Mouse (Mus musculus) urinary bladder, adult 2 months (tissue): Measurements from ENCODE around the gene Gm10521. TPM values are rescaled to one million over a fixed set of nuclear protein-coding genes. Genes with fewer than 3 reads are reported as not detected.
"Not testable (repeated sequence)": the region's sequence is repeated elsewhere in the genome, so short reads cannot be mapped to it uniquely, and the experiment has no call there.

ENCODE experiments used
- DNase-seq: peaks from one replicate; pipeline ENCODE4 v3.0.0; 2022; ENCODE audit warnings: low spot score
- polyA plus RNA-seq: library from polyadenylated mRNA; depleted of rRNA; stranded (reverse); fragments of >200 nt; gene quantifications from 2 replicates; pipeline ENCODE4 v1.2.3, GENCODE M21; 2012; rRNA removed

The Gm10521 gene
- 0.28 TPM in 2 replicates for polyA plus RNA-seq

- DNase-seq, result not testable (repeated sequence)
Measured at GRCm38 (mm10) chr1:171895364-171895763, at the start of gene Gm10521. Gene Gm10521 (plus strand): TSS chr1:171895664.

- no peak for DNase-seq
Measured at GRCm38 (mm10) chr1:171848201-171848600, 47.3 kb upstream of the Gm10521 start.

- no peak for DNase-seq
Measured at GRCm38 (mm10) chr1:171848757-171849156, 46.7 kb upstream of the Gm10521 start.

DNA sequence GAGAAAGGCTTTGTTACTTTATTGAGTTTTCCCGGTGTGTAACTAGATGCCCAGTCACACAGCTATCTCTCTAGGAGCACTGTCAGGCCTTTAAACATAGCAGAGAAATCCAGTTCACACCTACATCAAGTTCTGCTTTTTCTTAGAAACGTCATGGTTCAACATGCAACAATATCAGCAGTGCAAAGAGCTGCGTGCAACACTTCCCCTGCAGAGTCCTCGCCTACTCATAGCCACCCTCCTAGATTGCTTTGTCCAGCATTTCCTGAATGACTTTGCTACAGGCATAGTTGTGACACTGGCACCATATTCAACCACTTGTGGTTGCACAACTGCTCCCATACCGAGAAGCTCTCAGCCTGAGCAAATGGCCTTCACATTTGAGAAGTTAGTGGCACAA lies 46.0 kb upstream of the Gm10521 start:
- no peak for DNase-seq

DNA sequence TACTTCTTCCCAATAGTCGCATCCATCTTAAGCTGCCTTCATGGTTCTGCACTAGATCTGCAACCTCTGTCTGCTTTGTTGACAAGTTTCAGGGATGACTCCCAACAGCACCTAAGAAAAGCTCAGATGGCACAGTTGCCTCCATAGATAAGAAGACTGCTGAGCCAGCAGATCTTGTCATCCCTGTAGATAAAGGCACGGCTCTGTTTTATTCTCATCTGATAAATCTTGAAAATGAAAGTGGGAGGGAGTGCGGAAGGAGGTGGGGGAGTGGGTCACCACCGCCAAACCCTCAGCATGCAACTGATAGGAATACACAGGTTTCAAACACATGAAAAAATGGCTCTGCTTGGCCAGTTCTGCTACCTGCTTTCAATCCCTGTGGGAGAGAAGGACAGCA lies 30.0 kb upstream of the Gm10521 start:
- DNase-seq, result no peak

DNA sequence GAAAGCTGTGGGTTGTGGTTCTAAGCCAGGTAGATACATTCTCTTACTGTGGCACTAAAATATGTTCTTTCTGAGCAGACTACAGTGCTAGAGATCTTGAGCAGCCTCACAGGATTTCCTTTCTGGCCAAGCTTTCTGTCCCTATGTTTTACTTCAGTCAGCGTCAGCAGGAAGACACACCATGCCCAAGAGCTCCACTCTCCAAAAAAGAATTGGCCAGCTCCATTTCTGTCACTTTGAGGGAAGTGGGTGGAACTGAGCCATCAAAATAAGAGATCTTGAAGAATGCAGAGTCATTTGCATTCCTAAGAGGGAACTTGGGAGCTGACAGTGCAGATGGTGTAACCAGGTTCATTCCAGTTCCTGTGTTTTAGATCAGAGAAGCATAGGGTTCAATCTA lies 8.5 kb upstream of the Gm10521 start:
- DNase-seq, result no peak

- DNase-seq, result no peak
Measured at GRCm38 (mm10) chr1:171904011-171904410, 8.5 kb downstream of the Gm10521 start.

DNA sequence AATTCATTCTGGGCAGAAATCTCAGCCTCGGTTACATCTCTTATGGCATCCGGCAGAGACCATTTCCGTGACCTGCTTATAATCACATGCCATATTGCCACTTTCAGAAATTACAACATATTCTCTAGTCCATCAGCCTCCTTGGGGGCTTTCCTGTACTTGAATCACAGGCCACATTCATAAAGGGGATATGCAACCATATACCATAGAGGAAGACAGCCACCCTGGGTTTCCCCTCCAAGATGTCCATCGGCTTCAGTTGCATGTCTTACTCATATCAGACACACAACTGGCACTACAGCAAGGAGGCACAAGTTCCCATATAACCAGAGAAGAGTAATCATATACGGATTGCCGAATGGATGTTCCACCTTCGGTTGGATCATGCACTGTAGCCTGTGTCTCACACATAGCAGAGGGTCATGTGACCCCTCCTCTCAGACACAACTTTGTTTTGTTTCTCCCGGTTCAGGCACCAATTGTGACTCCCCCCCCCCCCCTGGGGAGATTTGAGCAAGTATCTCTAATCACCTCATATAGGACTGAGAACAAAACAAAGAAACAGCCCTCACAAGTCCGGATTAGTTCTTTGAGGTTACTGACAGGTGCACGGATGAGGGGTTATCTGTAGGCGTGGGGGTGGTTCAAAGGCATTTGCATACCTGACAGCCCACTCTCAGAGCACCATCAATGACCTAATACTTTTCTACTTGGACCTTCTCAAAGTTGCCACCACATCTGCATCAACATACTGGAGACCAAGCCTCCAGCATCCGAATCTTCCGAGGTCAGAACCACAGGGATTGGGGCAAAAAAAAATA lies 20.4 kb downstream of the Gm10521 start:
- no peak for DNase-seq

DNA sequence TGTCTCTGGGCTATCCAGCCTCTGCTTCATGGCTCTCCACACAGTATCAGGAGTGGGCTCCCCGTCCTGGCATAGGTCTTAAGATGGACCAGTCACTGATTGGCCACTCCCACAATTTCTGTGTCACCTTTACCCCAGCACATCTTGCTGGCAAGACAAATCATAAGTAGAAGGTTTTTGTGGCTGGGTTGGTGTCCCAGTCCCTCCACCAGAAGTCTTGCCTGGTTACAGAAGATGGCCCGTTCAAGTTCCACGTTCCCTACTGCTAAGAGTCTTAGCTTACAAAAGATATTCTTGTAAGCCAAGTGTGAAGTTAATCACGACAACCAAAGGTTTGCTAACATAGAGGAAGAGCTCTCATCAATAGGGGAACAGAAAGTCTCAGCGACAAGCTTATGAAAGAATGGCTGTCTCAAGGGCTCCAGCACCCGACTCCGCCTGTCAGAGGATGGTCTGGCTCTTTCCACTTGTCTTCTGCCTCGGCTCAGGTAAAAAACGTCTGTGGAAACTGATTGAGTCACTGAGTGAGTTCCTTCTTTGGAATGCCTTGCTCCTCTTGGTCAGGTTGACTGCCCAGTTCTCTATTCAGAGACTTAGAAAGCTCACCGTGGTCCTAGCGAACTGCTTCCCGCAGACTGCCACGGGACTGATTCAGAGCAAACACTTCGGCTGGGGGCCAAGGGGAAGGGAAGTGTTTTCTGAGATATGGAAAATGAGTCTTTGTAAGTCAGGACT lies 22.0 kb downstream of the Gm10521 start, which contains the start of gene Slamf6:
TSS of gene Slamf6 (plus strand) at position 211 of the 735 bp plus-strand sequence.
- DNase-seq, result no peak

DNA sequence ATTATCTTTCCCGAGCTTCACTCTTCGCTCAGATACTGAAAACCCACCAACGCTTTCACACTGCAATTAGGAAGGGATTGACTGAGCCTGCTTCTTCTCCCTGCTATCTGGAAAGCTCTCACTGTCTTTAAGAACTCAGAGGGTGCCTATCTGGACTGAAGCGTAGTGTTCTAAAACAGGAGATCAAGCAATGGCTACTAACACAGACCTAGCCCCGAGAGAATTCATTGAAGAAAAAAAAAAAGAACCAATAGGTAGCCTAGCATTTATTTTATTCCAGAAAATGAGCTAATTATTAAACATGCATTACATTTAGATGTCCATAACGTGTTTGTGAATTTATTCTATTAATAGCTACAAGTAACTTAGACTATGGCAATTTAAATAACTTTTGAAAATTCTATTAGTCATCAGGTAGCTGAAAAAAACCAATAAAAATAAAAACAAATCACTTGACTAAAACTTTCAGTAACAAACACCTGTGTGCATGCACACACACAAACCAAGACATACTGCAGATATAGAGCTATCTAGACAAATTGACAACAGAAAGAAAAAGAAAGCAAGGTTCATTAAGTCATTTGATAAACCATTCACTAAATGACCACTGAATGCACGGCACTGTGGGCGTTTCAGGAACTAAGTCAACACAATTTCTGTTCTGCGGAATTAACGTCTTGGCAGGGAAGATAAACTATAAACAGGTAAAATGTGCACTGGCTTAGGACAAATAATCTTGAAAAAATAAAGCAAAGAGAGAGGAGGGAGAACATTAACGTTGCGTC lies 22.9 kb downstream of the Gm10521 start:
- no peak for DNase-seq

- no peak for DNase-seq
Measured at GRCm38 (mm10) chr1:171919193-171919592, 23.7 kb downstream of the Gm10521 start.

- no peak for DNase-seq
Measured at GRCm38 (mm10) chr1:171919901-171920510, 24.5 kb downstream of the Gm10521 start.

DNA sequence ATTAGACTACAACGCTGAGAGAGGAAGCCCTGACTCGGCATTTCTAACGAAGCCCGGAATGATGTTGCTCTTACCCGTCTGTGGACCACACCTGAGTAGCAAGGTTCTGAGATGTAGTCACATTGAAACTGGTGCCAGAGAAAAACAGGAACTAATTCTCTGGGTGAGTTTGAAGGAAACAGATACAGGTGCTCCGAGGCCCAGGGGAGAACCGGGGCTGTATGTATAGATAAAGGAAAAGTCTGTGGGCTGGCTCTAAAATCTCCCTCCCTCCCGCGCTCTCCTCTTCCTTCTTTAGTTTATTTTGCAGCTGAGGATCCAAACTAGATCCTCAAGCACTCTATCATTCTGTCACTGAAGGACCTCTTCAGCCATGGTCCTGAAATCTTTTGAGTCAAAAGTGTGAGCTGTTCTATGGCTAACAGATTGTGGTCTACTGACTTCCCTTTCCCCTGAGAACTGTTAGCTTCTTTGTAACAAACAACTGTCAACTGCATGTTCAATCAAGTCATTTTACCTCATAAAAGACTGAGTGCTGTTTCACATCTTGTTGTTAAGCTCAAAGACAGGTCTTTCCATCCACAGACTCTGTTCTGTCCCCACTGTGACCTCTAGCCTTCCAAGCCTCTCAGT lies 25.6 kb downstream of the Gm10521 start:
- no peak for DNase-seq

DNA sequence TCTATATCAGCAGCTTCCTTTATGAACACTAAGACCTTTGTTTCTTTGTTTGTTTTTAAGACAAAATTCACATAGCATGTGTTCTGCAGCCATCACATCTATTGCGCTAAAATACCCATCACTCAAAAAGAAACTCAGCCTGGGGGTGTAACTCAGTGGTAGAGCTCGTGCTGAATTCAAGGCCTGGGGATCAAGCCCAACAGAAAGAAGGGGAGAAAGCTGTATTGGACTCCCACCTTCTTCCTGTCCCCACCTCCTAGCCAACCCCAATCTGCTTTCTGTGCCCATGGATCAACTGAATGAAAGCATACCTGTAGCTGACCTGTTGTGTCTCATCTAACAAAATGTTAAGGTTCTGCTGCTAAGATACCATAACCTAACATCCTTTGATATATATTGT lies 26.2 kb downstream of the Gm10521 start:
- no peak for DNase-seq

GRCm38 (mm10) chr1:171922844-171923243 lies 27.4 kb downstream of the Gm10521 start:
- no peak for DNase-seq

- no peak for DNase-seq
Measured at GRCm38 (mm10) chr1:171924900-171925299, 29.4 kb downstream of the Gm10521 start.

GRCm38 (mm10) chr1:171933851-171934250 lies 38.4 kb downstream of the Gm10521 start:
- no peak for DNase-seq

DNA sequence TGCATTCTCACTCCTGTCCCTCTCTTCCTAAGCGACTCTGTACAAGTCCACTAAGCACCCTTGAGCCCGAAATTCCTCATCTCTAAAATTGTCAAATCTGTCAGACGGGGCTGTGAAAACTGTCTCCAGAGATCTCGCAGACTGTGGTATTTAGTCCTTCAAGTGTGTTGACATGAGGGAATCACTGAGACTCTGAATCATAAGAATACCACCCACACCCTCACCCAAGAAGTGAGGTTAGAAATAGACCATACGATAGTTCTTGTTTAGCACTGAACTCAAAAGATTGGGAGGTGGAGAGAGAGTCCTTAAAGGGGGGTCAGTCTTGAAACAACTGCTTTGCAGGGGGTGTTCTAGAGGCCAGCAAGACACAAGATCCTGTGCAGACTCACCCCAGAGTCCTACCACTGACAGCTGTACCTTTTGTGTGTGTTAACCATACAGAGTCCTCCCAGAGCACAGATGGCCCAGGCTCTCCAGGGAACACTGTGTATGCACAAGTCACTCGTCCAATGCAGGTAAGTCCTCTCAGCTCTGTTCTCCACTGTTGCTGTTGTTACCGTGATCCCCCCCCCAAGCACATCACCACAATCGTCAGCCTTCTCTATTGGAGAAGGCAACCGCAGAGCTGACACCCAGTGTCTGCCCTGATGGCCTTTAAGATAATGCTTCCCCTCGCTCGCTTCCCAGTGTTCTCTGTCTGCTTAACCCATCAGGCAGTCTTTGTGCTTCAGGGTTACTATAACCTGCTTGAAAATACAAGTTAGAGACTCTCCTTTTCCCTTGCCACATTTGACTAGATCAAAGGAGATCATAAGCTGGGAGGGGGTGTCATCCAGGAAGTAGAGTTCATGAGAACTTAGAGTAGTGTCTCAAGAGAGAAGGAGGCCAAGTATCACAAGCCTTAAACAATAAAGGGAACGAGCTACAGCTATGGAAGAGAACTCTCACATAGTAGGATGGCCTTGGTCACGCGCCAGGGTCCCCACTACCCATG lies 43.8 kb downstream of the Gm10521 start:
- DNase-seq, result no peak

- no peak for DNase-seq
Measured at GRCm38 (mm10) chr1:171940626-171941025, 45.2 kb downstream of the Gm10521 start.

GRCm38 (mm10) chr1:171946447-171946995 lies 51.1 kb downstream of the Gm10521 start:
- no peak for DNase-seq
